Mouse (Mus musculus) myocyte (in vitro differentiated cells): Measurements from ENCODE around the gene Map4k3.

Source experiments
- E2F4 ChIP-seq: IDR thresholded peaks from one replicate; pipeline ENCODE4 v1.6.1; 2011; ENCODE audit warnings: mild to moderate bottlenecking, control low read depth, moderate library complexity; ENCODE audit not compliant: insufficient read depth
- MAX ChIP-seq: IDR thresholded peaks from one replicate; pipeline ENCODE4 v1.6.1; 2011; ENCODE audit warnings: low read depth, mild to moderate bottlenecking, control low read depth
- MYOD1 ChIP-seq, 3 experiments: IDR thresholded peaks; one replicate each; pipeline ENCODE4 v1.6.1; 2011; ENCODE audit warnings: control low read depth in 2 of 3, low read depth in 2 of 3, mild to moderate bottlenecking in 2 of 3, moderate library complexity in 1 of 3; ENCODE audit not compliant: insufficient read length in 2 of 3, control insufficient read depth in 1 of 3
- MYOG ChIP-seq, 3 experiments: IDR thresholded peaks; one replicate each; pipeline ENCODE4 v1.6.1; 2011; ENCODE audit warnings: control low read depth in 2 of 3, low read depth in 2 of 3, mild to moderate bottlenecking in 2 of 3; ENCODE audit not compliant: insufficient read length in 2 of 3, control insufficient read depth in 1 of 3, insufficient read depth in 1 of 3
- POLR2A ChIP-seq: IDR thresholded peaks from one replicate; pipeline ENCODE4 v1.6.1; 2011; ENCODE audit warnings: low read depth, mild to moderate bottlenecking, control low read depth, moderate library complexity; ENCODE audit not compliant: insufficient read length
- POLR2AphosphoS2 ChIP-seq: IDR thresholded peaks from one replicate; pipeline ENCODE4 v1.6.1; 2011; ENCODE audit warnings: low read depth, control low read depth; ENCODE audit not compliant: insufficient read length
- REST ChIP-seq: IDR thresholded peaks from one replicate; pipeline ENCODE4 v1.6.1; 2011; ENCODE audit warnings: mild to moderate bottlenecking, control low read depth, moderate library complexity; ENCODE audit not compliant: insufficient read depth, insufficient read length
- SRF ChIP-seq: IDR thresholded peaks from one replicate; pipeline ENCODE4 v1.6.1; 2011; ENCODE audit warnings: low read depth; ENCODE audit not compliant: control insufficient read depth, insufficient read length
- USF1 ChIP-seq: IDR thresholded peaks from one replicate; pipeline ENCODE4 v1.6.1; 2011; ENCODE audit warnings: low read depth, mild to moderate bottlenecking, control low read depth, moderate library complexity

- TF ChIP-seq USF1 (no peak), POLR2A (no peak), MYOG (IDR thresholded peaks at IDR 0.05; ENCODE audit: control insufficient read depth in 1 of 3, insufficient read depth in 1 of 3, insufficient read length in 2 of 3, low read depth in 2 of 3) (no peak), MYOD1 (IDR thresholded peaks at IDR 0.05; ENCODE audit: control insufficient read depth in 1 of 3, insufficient read length in 2 of 3, low read depth in 2 of 3) (no peak), POLR2AphosphoS2 (no peak), MAX (no peak), SRF (no peak), REST (no peak), E2F4 (no peak)
Observed at GRCm38 (mm10) chr17:80772545-80773453, 44.5 kb upstream of the Map4k3 start.
